In the genomic region with DNA sequence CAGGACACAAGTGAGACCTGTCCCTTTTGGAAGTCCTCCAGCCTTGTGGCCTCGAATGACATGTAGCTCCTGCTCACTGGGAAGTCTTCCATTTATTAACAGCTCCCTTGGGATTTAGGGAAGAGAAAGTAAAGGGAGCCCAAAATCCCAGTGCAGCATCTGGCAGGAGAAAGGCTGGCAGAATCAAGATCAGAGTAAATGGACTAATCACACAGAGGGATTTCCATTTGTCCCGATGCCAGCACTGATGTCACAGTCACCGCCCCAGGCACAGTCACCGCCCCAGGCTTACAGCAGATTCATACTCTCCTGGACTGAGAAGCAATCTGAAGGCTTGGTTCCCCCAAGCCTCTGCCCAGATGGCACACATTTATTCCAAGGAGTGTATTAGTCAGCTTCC, we compare ENCODE assay signal across 9 mouse cellular contexts.
DNase-seq lines count a peak whose midpoint lies in the region; ATAC-seq and TF ChIP-seq lines count a peak whose summit lies in the region.
"Had no signal": no experiment of that assay in that cellular context is flagged by ENCODE, and none has a peak within 500 bp of the region (broad histone marks: within the 10 kb centered on the region; RNA-seq: fewer than 3 reads in every experiment).

No protein-coding gene starts in this region.

- no peak for TF ChIP-seq POLR2A in liver, adult 2 months (IDR thresholded peaks at IDR 0.05; ENCODE audit: extremely low read depth, insufficient read depth, low read length)

- H3K36me3 ChIP-seq in liver, adult 2 months (ENCODE audit: control insufficient read depth, insufficient read depth, low read length): no peaks in the 10 kb centered on the region
- H3K36me3 ChIP-seq: limb, embryonic 15.5 days had no signal

- no peaks in the 10 kb centered on the region for H3K79me2 ChIP-seq in liver, adult 2 months (ENCODE audit: control insufficient read depth, insufficient read depth, low read length)

- H3K4me1 ChIP-seq in liver, adult 2 months (ENCODE audit: control insufficient read depth, insufficient read depth, low read length): no peaks in the 10 kb centered on the region
- H3K4me1 ChIP-seq: limb, embryonic 15.5 days had no signal

- no peaks in the 10 kb centered on the region for H3K27me3 ChIP-seq in liver, adult 2 months (ENCODE audit: control insufficient read depth, insufficient read depth, low read length)
- H3K27me3 ChIP-seq: limb, embryonic 15.5 days had no signal

- DNase-seq in cerebellum, adult 8-10 months: peak; percentile 2
- no peak for DNase-seq in cerebellum, adult 9-11 months
- peak; percentile 24 for DNase-seq in liver, adult 2 months (ENCODE audit: extremely low read depth, low read depth, low spot score)
- no peak for DNase-seq in liver
- peak; percentile 61 for DNase-seq in adrenal gland, postnatal 25 days
- DNase-seq in kidney, postnatal 14 days: peak; percentile 21
- DNase-seq in spleen, adult 12 weeks (ENCODE audit: low spot score): no peak

- no peak overlapping the region for H3K27ac ChIP-seq in liver, adult 2 months (replicated peaks; ENCODE audit: insufficient read depth, low read depth, low read length)
- H3K27ac ChIP-seq: limb, embryonic 15.5 days had no signal

- ATAC-seq in frontal cortex, adult (ENCODE audit: low TSS enrichment): no peak

- H3K4me3 ChIP-seq in liver, adult 2 months (ENCODE audit: insufficient read depth, low read depth, low read length): no peak overlapping the region
- H3K4me3 ChIP-seq: limb, embryonic 15.5 days had no signal

- TF ChIP-seq CTCF in liver, adult 2 months (IDR thresholded peaks at IDR 0.05; ENCODE audit: low read depth, low read length): no peak

- 67% methylated on average over 4 of the region's 4 CpGs for WGBS in liver, adult 2 months

- H3K9ac ChIP-seq in liver, adult 2 months (ENCODE audit: low read depth, low read length): no peak overlapping the region
- H3K9ac ChIP-seq: limb, embryonic 15.5 days had no signal

Comparison
In these comparisons a context has a peak if more than half of its experiments do, and no peak if none do; other contexts are left out.
1. DNase-seq: peak in cerebellum, adult 8-10 months (single experiment), liver, adult 2 months (single experiment), adrenal gland, postnatal 25 days (single experiment) and kidney, postnatal 14 days (single experiment); none in cerebellum, adult 9-11 months (single experiment), liver (single experiment) and spleen, adult 12 weeks (single experiment).